Mouse (Mus musculus): ENCODE data around the gene Sox6.

DNA sequence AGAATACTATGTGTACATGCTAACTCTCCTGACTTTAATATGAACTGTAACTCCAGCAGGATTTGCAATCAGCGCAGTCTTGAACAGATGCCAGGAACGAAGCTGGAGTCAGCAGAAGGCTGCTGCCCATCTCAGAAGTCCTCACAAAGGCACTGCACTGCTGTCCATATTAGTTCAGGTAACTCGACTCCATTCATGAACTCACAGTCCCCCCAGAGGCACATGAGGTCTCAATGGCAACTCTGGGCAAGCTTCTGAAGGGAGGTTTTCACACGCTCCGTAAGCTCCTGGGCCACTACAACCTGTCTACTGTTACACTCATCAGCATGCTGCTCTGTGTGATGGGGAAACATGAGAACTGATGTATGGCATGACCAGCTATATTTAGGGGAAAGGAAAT is 528.6 kb downstream of the Sox6 start:
- TF ChIP-seq CTCF (conservative IDR thresholded peaks at IDR 0.05; ENCODE audit: low read length) (no peak), NANOG (IDR thresholded peaks at IDR 0.05; ENCODE audit: borderline replicate concordance, low read length) (no peak), POU5F1 (IDR thresholded peaks at IDR 0.05; ENCODE audit: borderline replicate concordance, low read length) (no peak)
